Mouse (Mus musculus): Measurements from ENCODE around the gene Wdr63.

GRCm38 (mm10) chr3:146150058-146150400, 42.1 kb upstream of the Wdr63 start:
- TF ChIP-seq CTCF (IDR thresholded peaks at IDR 0.05; ENCODE audit: borderline replicate concordance, insufficient read depth, low read length) (no peak), POLR2A (IDR thresholded peaks at IDR 0.05; ENCODE audit: low read depth, low read length) (no peak)
